Mouse (Mus musculus) left cerebral cortex, adult 18-20 months (tissue): ENCODE data around the gene Ttc39d. TPM values are rescaled to one million over a fixed set of nuclear protein-coding genes. Genes with fewer than 3 reads are reported as not detected.
"Not testable (repeated sequence)": the region's sequence is repeated elsewhere in the genome, so short reads cannot be mapped to it uniquely, and the experiment has no call there.

Experiments
- DNase-seq, 2 experiments: peaks; one replicate each; pipeline ENCODE4 v3.0.0; 2021 to 2022; ENCODE audit warnings: low spot score in 2 of 2, mixed read lengths in 1 of 2
- long read RNA-seq, 2 experiments: library from polyadenylated mRNA; stranded (forward); transcript quantifications; one replicate each; pipeline ENCODE4 v2.0.0; 2021
- total RNA-seq, 2 experiments: library from RNA; stranded (reverse); gene quantifications; 2 replicates each; pipeline ENCODE4 v1.2.3; 2021

The Ttc39d gene
- under 1 TPM in 1 of 2 experiments, not detected in 1; 0.14 TPM for total RNA-seq
- long read RNA-seq, experiment 1: 0 reads
- long read RNA-seq, experiment 2: 0 reads

DNA sequence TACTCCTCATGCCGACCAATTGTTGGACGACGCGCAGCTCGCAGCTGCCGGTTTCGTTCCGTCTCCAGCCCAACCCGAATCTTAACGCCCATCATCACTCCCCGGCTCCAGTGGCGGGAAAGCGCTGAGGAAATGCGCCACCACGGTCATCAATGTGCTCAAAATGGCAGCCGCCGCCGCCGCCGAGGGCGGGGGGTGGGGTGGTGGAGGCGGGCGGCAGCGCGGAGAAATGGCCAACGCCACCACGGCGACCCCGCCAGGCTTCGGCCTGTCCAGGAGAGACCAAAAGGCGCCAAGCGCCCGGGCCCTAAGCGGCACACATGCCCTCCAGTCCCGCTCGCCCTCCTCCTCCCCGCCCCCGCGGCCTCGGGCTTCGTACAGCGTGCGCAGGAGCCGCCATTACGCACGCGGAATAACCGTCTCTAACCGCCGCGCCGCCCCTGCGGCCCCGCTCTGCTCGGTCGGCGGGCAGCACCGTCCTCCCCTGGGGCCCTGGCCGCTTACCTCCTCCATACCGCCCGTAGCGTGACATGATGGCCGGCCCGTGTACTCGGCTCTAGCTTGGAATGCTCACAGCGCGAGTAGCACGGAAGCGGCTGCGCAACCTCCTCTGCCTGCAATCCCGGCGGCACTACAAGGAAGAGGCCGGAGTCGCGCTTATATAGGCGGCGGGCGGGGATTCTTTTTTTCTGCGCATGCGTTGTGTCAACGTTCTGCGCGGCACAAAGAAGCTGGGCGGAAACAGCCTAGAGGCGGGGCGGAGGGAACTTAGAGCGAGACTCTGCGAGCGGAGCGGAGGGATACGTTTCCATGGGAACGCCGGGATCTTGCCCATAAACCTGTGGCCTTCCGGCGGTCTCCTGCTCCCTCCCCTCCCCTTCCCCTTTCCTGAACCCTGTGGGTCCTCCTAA, at the start of gene Ttc39d, which contains the start of gene Srsf7:
Gene Ttc39d, plus strand, starts transcription at position 790 of the 911 bp plus-strand sequence.
Gene Srsf7, minus strand, starts transcription at position 637 of the 911 bp plus-strand sequence.
- peak; percentile 97 for DNase-seq

DNA sequence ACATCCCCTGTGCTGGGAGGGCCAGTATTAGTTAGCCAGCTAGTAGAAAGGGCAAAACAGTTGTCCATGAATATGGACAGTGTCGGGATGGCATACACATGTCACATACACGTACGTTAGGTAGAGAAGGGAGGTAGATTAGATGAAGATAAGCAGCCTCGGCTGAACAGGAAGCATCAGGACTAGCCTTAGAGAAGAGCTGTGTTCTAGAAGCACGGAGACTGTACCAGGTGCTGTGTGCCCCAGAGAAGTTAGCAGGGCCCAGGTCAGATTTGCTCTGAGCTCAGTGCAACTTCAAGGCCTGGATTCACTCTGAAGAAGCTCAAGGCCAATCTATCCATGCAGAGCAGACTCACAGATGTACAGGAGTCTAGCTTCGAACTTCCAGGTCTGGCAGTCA, 49.8 kb upstream of the Ttc39d start:
- DNase-seq: no peak

DNA sequence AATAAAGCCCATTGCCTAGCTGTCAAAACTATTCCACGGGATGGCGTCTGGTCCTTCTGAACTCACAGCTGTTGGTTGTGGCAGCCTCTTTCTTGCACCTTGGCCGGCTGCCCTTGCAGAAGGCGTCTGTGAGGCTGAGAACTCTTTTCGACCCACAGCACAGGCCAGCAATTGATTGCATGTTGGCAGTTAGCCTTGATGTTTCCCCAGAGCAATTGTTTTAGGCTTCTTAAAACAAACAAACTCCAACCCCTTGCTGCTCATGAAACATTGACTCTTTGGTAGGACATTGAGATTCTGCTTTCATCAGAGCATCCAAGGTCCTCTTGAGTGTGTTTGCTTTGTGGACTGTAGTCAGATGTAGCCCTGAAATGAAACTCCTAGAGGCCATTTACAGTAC, 46.8 kb upstream of the Ttc39d start:
- DNase-seq: peak; percentile 39 to 41

DNA sequence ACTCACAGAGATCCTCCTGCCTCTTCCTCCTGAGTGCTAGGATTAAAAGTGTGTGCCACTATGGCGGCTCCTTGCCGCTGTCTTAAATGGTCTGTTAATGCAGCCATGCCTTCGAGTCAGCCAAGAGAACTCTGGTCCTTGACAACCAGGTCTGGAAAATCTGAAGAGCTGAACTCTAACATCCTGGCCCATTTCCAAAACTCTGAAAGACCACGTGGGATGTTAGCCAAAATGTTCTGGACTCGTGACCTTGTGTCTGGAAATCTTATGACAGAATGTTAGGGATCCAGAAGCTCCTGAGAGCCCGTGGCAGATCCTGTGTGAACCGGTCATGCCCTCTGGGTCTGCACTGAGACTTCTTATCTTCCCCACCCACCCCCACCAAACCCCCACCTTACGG, 43.3 kb upstream of the Ttc39d start:
- DNase-seq: no peak

DNA sequence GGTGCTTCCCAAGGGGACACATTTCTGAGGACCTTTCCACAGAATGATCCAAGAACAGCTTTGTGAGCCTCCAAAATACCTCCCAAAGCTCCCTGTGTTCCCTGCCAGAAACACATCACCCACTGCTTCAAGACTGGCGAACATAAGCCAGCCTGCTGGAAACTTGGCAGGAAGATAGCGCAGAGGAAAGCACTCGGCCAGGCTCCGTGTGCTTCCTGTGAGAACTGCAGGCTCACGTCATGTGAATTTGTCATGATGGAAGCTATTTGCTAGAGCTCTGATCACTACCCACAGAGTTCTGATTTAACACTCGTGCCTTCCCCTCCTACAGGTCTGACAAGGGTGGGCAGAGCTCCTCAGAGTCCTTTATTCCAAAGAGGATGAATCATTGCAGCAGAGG, 41.5 kb upstream of the Ttc39d start:
- peak; percentile 74 to 83 for DNase-seq

DNA sequence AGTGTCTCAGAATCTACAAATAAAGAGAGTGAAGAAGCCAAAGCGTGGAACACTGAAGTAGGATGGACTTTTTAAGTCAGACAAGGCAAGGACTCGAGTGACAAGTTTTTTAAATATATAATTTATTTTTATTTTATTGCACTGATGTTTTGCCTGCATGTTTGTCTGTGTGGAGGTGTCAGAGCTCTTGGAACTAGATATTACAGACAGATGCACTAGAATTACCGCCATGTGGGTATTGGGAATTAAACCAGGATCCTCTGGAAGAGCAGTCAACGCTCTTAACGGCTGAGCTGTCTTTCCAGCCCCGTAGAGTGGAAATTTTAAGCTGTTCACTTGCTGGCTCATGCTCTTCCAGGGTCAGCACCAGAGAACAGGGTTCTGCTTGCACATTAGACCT, 40.9 kb upstream of the Ttc39d start:
- peak in 1 of 2 experiments; percentile 11 for DNase-seq

DNA sequence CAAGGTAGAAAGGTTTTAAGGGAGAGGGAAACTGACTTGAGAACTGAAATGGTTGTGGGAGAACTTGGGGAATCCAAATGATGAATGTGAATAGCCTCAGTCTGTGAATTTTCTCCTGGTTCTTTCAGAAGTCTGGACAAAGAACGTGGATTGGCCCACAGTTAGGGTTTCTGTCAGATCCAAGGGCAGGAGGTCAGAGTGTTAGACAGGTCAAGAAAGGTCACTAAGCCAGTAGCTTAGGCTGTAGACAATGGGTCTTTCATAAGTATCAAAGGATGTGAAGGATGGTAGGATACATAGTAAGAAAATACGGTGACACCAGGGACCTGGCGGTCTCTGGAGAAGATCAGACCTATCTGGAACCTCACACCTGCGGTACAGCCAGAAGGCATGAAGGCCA, 39.8 kb upstream of the Ttc39d start:
- DNase-seq: no peak

DNA sequence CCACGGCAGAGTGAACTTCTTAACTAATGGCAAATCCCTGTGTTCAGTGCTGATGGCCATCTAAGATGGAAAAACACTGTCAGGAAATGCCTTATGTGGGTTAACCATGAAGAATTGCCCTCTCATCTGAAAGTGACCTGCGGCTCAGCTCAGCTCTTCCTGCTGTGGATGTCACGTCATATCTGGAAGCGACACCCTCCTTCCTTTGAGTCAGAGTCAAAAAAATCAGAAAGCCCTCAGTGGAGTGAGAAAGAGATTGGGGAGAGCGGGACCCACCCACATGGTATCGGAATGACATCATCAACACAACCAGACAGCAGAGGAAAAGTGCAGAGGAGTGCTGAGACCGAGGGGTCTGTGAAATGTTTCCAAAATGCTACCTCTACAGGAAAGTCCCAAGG, 39.4 kb upstream of the Ttc39d start:
- peak; percentile 41 to 55 for DNase-seq

DNA sequence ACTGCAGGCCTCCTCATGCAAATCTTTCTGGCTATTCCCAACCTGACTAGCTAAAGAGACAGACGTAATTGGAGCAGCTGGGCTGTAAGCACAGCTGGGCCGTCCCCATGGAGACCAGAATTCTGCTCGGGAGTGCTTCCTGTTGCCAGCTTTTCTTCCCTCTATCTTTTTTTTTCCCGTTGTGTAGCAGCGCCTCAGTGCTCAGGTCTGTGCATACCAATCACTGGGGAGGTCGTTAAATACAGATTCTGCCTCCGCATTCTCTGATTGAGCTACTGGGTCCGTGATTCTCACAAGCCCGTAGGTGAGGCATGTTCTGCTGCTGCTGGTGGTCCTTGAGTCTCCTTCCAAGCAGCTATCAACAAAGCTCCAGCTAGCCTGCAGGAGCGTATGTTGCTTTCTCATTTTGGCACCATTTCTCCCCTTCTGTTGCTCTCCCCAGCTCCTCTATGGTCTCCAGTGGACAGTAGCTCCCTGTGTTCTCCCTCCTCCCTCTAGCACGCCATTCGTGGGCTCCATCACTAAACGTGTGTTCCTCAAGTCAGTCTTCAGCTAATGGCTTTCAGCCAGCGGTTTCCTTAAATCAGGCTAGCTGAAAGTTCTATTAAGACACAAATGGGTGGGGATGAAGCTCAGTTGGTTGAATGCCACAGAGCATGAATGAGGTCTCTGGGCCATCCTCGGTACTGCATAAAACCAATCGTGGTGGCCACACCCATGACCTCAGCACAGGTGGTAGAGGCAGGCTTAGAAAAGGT, 38.7 kb upstream of the Ttc39d start:
- DNase-seq: peak; percentile 41 to 66

DNA sequence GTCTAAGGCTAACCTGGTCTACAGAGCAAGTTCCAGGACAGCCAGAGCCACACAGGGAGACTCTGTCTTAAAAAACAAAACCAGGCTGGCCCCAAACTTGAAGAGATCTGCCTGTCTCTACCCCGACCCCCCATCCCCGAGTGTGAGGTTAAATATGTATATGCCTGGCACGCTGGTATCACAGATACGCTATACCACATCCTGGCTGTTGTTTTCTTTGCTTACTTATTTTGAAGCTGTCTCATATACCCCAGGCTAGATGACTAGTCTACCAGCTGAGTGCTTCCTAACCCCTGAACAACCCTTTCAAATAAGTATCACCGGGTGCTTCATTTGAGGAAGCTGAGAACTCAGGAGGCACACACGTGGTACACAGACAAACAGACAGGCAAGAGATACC, 37.5 kb upstream of the Ttc39d start:
- no peak for DNase-seq

DNA sequence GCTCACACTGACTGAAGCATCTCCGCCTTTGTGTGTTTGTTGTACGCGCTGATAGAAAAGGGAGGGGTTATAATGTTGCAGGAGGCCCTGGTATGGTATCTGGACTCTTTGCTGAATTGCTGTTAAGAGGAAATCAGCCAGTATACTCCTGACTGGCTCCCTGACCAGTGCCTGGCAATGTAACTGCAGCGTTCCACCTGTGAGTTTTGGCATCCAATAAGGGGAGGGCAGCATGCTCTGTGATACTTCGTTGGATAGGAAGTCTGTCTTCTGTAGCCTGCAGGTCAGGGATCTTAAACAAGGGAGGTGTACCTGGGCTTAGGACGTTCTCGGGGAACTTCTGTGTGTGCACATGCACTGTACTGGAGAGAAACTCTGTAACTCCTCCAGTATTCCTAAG, 36.3 kb upstream of the Ttc39d start:
- DNase-seq: no peak

DNA sequence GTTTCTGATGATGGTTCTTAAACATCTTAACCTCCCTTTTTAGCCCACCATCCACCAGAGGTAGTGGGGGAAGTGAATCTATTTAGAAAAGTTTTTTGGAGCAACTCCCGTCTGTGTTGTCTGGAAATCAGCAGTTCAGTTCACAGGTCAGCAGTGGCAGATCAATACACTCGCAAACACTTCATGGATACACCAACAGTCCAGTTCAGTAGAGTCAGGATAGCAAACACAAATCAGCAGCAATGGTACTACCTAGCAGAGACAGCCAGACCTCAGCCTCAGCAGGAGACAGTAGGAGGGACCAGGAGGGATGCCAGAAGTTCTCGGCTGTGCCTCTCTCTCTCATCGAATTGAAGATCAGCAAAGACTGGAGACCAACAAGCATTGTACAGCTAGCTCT, 35.3 kb upstream of the Ttc39d start:
- no peak for DNase-seq

DNA sequence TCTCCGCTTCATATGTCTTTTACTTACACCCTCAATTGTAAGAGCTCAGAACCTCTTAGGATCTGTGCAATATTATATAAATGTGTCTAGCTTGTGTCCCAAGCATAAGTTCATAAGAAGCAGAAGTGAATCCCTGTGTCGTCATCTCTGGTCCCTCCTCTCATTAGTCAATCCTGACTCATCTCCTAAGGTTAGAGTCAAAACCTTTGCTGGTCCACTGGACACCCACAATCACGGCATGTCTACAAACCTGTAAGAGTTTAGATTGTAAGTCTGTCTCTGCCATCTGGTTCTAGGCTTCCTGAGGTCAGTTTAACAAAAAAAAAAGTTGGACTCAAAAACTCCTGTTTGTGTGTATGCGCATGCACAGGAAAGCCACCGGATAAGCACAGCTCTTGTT, 34.5 kb upstream of the Ttc39d start:
- DNase-seq: no peak

DNA sequence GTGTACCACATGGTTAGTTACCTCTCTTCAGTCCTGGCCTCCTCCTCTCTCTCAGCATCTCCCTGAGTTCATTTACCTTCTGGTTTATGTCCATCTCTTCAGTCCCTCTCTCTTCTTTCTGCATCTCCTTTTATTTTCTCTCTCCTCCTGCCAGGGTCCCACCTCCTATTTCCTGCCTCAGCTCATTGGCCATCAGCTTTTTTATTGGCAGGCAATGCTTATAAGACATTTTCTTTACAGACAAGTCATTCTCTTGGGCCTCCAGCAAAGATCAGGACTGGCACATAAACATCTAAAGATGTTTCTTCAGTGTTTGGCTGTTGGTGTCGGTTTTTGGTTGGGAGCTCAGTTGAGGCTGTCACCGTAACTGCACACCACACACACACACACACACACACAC, 33.6 kb upstream of the Ttc39d start:
- DNase-seq: no peak

DNA sequence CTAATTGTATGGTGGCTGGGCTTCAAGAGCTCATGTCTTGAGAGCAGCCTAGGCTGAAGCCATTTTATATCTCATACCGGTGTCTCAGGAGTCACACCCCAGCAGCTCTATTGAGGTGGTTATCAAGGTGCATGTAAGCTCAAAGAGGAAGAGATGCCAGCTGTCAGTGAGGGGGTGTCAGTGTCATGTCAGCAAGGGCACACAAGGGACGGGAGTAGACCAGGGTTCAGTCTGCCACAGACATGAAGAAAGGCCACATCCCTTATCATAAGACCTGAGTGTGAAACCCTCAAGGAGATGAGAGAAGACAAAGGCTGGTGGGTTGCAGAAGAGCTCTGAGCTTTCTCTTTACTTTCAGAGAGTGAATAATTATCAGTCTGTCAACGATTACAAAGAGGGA, 33.1 kb upstream of the Ttc39d start:
- no peak for DNase-seq

DNA sequence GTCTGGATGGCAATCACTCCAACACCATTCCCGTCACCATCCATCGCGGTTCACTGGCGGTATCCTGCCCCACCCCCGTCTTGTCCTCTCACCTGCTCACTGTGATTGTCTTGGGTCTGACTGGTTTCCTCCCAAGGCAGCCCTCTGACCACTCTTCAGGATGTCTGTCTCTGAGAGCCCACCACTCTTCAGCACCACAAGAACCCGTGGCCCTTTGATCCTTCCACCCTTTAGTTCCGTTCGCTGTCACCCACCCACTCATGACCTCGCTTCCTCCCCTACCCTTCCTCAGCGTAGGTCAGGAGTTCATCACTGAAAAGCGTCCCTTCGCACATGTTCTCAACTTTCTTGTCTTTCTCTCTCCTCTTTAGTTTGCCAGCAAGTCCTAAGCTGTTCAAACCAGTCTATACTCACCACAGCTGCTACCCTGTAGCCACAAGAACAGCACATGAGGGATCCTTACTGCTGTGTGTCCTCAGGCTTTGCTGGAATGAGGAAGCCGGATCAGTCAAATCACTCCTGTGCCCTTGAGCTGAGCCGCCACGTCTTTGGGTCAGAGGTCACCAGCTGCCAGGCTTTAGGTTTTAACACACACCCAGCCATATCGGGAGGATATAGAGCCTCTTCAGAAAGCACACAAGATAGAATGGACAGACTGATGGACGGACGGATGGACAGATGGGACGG, 32.4 kb upstream of the Ttc39d start:
- DNase-seq: no peak

DNA sequence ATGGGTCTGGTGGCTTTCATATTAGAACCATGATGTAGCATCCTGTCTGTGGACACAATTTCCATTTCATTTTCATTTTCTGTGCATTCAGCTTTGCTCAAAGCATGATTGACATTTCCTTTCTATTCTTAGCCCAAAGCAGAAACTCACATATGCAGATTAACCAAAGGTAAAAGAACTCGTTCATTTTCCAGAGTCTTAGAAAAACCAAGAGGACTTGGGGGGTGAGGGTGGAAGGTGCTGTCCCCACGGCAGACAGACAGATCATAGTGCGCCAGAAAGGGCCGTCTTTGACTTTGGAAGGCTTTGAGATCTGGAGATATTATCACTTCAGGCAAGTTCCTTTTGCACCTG, 31.9 kb upstream of the Ttc39d start:
- no peak for DNase-seq

DNA sequence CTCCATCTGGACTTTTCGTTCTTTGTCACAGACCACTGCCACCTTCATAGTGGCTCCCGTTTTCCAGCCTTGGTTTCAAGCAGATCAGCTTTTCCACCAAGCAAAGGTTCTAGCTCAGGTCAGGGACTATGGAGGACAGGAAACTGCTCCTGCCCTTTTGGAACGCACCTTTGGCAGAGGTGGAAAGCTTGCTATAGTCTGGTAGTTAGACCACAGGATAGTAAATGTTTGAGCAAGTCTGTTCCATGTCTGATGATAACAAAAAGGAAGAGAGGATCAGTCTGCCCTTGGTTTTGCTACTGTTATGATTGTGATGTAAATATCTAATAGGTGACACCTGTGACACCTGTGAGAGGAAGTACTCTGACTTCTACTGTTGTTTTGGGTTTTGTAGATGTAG, 31.3 kb upstream of the Ttc39d start:
- DNase-seq: no peak

DNA sequence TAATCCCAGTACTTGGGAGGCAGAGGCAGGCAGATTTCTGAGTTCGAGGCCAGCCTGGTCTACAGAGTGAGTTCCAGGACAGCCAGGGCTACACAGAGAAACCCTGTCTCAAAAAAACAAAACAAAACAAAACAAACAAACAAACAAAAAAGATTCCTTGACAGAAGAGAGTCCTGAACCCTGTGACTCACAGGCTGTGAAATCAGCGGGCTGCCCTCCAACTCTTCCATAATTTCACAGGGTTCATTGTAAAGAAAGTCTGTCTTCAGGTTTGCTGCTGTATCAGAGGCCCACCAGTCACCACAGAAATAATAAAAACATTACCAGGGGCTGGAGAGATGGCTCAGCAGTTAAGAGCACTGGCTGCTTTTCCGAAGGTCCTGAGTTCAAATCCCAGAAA, 28.4 kb upstream of the Ttc39d start:
- DNase-seq: not testable (repeated sequence)

DNA sequence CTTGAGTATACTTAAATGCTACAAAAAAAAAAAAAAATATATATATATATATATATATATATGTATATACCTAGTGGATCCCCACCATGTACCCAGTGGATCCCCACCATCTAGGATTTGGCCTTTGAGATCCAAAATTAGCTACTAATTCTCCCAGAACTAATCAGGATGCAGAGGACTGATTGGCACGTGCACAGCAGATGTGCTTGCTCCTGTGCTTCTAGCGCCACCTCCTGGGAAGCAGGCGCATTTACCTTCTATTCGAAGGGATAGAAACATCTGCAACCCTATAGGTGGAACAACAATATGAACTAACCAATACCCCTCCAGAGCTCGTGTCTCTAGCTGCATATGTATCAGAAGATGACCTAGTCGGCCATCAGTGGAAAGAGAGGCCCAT, 27.3 kb upstream of the Ttc39d start:
- peak; percentile 73 to 78 for DNase-seq

DNA sequence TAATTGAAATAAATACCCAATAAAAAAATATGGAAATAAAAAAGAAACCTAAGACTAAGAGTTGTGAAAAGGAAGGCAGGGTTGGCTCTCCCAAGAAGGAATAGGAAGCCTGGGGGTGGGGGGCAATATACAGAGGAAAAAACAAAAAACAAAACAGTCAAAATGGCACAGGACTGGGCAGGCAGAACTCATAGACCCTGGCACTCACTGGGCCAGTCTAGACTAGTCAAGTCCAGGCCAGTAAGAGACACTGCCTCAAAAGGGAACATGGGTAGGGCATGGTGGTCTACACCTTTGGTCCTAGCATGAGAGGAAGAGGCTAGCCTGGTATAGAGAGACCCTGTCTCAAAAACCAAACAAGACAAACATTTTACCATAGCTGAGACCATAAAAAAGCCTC, 26.8 kb upstream of the Ttc39d start:
- no peak for DNase-seq

DNA sequence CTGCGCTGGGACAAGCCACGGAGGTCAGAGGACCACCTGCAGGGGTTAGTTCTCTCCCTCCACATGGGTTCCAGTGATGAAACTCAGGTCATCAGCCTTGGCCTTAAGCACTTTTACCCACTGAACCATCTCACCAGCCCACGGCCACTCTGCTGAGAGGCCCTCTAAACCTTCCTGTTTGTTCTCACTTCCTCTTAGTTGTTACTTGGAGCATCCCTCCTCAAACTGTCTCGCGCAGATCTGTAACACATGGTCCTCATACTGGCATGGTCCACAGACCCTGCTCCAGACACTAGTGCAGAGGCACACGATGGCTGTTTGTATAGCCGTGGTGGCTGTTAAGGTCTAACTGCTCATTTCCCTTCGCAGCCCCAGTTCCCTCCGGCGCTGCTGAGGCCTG, 23.6 kb upstream of the Ttc39d start:
- no peak for DNase-seq
